Mouse (Mus musculus): ENCODE measurements around the gene B4galt5.

Gene B4galt5

DNA sequence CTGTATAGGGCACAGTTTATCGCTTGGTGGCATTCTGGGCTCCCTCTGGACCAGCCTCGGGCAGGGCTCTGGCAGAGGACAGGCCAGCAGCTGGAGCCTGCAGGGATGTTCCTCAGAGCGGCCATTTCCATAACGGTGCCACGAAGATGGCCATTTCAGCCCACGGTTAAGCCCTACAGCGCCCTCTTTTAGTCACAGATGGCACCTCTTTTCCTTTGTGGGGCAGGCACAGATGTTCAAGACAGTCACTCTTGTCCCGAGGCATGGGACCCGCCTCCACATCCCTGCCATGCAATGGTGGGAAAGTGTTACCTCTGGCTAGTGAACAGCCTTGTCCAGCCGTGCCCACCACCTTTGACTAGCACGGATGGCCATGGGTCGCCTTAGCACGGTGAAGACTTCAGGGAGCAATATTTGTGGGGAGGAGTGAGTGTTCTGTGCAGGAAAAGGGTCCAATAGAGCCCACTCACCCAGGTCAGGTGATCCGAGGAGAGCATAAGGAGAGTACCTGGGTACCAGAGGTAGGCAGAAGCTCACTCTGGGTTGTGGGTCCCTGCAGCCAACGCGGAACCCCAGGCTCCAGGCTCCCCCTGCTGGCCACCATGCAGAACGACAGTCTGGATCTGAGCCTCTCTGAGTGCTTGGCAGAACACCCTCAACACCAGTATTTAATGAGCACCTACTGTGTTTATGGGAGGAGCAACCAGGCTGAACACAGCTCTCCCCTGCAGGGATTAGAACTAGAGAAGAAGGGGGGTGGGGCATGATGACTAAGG, 70.0 kb downstream of the B4galt5 start:
- peak; percentile 68 for DNase-seq (ENCODE audit: low read depth, low spot score)

DNA sequence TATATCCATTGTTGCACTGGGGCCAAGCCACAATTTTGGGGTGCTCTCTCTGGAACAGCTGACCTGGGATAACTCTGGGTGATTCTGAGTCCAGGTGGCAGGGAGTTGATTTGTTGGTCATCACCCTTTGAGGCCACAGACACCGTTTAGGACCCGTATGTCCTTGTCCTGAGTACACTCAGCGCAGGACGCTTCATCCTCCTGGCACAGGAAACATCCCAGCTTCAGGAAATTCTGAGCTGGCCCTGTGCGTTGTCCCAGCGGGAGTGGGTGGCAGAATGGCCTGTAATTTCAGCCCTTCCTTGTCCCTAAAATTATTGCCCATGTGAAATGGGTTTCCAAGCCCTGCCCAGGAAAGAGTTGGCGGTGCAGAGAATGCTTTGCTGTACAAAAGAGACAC, 71.0 kb downstream of the B4galt5 start:
- no peak for DNase-seq (ENCODE audit: low read depth, low spot score)

DNA sequence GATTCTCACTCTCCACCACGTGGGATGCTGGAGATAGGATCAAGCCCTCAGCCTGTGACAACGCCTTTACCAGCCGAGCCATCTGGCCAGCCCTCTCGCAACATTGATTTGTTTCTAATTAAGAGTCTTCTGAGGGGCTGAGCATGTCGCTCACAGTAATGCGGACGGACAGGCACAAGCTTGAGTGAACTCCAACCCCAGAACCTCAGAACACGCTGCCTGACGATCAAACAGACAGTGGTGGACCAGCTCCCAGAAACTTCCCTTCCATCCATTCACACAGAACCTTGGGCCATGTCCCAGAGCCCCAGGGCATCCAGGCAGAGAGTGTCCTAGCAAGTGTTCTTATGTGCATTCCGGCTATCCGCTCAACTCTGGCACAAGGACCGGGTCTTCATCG, 72.0 kb downstream of the B4galt5 start:
- DNase-seq (ENCODE audit: low read depth, low spot score): no peak

DNA sequence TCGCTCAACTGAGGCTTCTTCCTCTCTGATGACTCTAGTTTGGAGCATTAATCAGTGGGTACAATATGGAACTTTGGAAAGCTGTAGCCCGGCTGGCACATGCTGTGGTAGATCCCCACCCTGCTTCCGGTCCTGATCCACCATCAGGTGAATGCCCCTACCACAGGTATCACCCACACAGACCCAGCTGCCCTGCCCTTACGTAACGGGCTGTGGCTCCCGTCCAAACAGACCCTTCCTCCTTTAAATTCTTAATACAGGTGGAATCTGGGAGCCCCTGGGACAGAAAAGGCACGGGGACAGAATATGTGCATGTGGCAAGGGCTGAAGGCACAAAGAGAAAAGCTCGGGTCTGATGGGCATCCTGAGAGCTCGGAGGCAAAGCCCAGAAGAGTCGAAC, 73.1 kb downstream of the B4galt5 start:
- DNase-seq (ENCODE audit: low read depth, low spot score): no peak

DNA sequence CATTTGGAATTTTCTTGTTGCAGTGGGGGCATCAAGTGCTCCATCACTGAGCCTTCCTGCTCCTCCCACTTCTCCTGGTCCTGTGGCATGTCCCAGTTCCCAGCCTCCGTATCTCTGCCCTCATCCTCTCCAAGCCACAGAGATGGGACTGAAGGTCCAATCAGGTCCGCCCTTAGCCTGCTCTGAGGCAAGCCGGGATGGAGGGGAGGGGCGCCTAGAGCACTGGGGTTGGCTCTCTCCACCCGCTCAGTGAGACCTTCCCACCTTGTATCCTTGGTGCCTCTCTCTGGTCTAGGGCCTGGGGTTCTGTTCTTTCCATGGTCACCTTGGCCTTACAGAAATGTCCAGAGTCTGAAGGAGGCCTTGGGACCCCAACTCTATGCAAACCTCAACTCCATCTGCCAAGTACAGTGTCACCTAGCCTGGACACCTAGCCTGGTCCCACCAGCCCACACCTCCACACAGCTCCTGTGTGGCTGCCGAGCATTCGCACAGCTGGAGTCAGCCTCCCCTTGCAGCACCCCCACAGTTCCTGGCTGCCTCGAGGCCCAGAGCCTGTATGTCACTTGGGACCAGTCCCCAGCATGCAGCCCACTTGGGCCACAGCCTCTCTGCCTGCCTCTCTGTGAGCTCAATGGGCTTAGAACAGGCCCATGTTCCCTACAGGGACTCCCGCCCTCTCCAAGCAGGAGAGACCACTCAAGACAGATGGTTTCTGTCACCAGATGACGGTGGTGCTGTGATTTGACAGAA, 74.1 kb downstream of the B4galt5 start:
- DNase-seq (ENCODE audit: low read depth, low spot score): no peak

DNA sequence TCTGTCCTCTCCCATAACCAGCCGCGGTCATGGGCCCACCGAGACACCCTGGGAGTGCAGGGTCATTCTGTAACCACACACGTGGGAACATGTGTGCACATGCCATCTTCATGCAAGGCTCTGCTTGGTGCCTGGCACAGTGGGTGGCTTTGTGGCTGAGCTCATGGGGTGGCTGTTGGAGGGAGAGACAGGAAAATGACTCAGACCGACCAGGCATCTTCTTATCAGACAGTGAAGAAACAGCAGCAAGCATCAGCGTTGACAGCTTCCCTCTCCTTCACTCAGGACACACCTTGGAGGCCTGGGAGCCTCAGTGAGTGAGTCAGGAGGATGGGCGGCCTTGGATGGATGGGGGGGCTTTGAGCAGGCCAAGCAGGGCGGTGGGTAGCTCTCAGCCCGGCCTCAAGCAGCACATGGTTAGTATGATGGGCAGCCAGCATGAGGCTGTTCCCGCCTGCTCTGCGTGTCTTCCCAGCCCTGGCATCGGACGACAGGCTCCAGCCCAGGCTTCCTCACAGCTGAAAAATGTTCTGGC, 75.7 kb downstream of the B4galt5 start:
- no peak for DNase-seq (ENCODE audit: low read depth, low spot score)

DNA sequence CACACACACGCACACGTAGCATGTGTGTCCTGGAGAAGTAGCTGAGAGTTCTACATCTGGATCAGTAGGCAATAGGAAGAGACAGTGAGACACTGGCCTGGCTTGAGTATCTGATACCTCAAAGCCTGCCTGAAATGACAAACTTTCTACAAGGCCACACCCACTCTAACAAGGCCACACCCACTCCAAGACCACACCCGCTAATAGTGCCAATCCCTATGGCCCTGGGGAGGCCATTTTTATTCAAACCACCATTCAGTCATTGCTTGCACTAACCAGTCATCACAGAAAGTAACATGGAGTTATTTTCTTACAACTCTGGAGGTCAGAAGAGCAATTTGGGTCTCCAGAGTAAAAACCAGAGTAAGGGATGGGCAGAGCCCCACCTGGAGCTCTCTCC, 76.3 kb downstream of the B4galt5 start:
- no peak for DNase-seq (ENCODE audit: low read depth, low spot score)

DNA sequence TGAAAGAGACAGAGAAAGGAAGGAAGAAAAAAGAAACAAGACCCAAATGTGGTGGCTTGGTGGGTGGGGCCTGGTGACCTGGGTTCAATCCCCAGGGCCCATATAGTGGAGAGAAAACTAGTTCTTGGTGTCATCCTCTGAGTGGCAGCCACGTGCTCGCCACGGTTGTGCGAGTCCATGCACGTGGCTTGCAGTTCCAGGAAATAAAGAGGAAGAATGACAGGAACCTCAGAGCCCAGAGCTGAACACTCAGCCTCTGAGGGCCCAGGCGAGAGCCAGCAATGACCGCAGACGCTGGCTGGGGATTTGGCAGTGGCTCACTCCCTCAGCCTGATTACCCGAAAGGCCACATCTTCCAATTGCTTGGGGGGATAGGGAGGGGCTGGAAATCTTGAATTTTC, 77.9 kb downstream of the B4galt5 start:
- DNase-seq (ENCODE audit: low read depth, low spot score): no peak

DNA sequence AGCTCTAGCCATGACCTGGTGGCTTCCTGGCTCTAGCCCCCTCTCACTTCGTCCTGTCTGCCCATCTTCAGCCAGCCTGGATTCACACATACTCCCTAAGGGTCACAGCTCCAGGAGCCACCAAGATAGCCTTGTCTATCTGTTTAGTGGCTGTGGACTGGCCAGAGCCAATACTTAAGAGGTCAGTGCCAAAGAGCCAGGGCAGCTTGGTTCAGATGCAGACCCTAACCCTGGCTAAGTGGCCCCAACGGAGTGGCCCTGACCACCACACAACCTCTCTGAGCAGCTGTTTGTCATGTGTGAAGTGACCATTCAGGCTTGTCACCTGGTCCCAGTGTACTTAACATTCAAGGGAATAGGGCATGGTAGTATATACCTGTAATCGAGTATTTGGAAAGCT, 78.5 kb downstream of the B4galt5 start:
- DNase-seq (ENCODE audit: low read depth, low spot score): no peak

DNA sequence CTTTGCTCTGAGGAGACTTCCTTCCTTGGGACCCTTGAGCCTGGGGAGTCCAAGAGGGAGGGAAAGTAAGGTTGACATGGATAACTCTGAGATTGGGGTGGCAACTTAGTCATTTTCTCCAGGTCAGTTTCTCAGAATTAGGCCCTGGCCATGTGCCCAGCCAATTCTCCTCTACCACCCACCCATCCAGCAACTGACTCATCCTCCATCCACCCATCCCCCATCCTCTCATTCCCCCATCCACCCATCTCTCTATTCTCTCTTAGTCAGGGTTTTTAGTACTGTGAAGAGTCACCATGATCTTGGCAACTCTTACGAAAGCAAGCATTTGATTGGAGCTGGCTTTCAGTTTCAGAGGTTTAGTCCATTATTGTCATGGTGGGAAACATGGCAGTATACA, 80.3 kb downstream of the B4galt5 start:
- no peak for DNase-seq (ENCODE audit: low read depth, low spot score)

DNA sequence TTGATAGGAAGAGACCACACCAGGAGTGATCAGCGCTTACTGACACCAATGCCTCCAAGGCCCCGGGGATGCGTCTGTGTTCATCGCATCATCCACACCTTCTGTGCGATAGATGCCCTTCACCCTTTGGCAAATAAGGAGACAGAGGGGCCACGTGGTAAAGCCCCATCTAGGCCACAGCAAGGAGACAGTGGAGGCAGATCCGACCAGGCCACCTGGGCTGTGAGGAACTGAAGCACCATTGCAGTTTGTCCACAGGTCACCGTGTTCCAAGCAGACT, 80.6 kb downstream of the B4galt5 start:
- DNase-seq (ENCODE audit: low read depth, low spot score): no peak

DNA sequence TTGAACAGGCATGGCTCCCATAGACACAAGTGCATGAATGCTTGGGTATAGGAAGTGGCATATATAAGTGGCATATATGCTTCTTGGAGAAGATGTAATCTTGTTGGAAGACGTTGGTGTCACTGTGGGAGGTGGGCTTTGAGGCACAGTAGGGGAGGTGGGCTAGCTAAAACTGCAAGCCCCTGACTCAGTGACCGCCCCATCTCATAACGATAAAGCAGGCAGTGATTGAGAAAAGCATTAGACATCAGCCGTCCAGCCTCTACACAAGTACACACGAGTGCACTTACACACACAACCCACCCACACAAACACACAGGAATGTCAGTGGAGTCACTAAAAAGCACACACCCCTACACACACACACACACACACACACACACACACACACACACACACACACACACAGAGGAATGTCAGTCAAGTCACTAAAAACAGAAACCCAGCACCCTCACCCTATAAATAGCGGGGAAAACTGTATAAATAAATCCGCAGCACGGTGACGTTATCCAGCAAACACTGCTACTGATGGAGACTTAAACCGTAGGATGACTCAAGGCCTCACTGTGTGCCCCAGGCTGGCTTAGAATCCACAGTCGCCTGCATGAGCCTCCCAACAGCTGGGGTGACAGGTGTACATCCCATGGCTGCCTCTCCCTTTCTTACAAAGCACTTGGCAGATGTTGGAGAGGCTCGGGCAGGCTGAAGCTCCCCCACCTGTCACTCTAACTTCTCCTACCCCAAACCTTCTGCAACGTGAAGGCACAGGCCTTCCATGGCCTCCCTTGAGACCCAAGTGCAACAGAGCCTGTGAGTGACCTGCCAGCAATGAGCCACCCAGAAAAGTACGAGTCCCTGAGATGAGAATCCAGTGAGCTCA, 81.2 kb downstream of the B4galt5 start:
- no peak for DNase-seq (ENCODE audit: low read depth, low spot score)

DNA sequence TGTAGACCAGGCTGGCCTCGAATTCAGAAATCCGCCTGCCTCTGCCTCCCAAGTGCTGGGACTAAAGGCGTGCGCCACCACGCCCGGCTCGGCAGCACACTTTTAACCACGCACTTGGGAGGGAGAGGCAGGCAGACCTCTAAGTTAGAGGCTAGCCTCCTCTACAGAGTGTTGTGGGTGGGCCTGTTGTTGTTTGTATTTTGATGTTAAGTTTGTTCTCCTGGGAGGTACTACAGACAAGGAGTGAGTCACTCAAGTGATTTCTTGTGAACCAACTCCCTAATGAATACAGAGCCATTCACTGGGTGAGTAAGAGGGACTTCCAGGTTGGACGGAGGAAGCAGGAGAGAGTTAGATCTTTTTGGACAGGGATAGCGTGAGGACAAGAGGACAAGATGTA, 82.8 kb downstream of the B4galt5 start:
- DNase-seq (ENCODE audit: low read depth, low spot score): no peak

DNA sequence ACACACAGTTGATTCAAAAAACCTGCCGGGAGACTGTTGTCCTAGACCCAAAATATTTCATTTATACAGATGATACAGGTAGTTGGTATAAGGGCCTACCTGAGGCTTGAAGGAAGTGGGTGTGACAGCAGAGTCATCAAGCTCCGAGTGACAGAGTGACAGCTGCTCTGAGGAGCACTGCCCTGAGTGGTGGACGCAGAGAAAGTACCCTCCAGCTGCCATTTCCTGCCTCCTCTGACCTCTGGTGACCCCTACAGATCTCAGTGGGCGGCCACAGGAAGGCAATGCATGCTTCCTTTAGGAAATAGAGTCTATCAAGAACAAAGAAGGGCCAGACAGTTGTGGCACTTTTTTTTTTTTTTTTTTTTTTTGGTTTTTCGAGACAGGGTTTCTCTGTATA, 83.2 kb downstream of the B4galt5 start:
- no peak for DNase-seq (ENCODE audit: low read depth, low spot score)

DNA sequence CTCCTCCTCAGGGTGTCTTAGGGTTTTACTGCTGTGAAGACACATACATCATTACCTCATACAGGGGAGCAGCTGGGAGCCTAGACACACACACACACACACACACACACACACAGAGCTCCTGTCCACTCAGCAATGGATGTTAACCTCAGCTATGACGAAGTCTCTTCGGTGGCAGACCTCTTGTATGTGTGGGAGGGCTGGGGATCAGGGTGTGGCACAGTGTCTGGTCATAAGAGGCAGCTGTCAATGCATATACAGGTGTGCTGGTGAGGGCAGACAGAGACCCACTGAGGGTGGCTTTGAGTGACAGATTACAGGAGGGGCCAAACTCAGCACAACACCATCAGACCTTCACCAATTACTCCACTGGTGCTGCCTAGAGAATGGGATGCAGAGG, 84.0 kb downstream of the B4galt5 start:
- no peak for DNase-seq (ENCODE audit: low read depth, low spot score)

DNA sequence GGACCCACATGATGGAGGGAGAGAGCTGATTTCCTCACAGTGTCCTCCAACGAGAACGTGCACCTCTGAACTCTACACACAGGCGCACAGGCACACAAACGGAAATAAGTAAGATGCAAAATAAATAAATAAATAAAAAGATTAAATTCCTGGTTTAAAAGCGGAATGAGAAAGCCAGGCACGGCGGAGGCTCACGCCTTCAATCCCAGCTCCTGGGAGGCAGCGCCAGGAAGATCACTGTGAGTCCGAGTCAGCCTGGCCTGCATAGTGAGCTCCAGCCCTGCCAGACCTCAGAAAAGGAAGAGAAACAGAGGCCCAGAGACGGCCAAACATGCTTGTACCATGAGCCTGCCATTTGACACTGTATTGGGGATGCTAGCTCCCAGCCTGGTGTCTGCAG, 85.1 kb downstream of the B4galt5 start:
- DNase-seq (ENCODE audit: low read depth, low spot score): no peak

DNA sequence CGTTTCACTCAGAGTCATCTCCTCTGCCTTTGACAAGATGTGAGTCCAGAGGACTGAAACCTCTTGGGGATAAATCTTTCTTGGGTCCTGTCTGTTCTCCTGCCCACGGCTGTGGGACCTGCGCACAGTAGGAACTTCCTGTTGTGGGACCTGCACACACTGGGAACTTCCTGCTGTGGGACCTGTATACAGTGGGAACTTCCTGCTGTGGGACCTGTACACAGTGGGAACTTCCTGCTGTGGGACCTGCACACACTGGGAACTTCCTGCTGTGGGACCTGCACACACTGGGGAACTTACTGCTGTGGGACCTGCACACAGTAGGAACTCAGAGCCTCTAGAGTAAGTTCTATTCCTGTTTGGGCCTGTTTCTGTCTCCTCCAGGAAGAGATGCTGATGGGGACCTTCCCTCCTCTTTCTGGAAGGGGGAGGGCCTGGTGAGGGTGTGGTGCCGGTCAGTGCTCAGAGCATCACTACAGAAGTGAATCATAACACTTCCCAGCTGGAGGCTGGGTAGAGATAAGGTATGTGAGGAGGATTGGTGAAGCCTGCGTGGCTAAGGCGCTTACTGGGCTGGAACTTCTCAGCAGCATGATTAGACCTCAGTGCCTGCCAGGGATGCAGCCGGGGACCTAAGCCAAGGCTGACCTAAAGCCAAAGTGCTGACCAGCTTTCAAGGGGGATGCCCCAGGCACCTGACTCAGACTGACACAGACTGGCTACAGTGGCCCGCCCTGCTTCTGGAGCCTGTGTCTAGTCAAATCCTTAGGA, 85.8 kb downstream of the B4galt5 start:
- no peak for DNase-seq (ENCODE audit: low read depth, low spot score)

DNA sequence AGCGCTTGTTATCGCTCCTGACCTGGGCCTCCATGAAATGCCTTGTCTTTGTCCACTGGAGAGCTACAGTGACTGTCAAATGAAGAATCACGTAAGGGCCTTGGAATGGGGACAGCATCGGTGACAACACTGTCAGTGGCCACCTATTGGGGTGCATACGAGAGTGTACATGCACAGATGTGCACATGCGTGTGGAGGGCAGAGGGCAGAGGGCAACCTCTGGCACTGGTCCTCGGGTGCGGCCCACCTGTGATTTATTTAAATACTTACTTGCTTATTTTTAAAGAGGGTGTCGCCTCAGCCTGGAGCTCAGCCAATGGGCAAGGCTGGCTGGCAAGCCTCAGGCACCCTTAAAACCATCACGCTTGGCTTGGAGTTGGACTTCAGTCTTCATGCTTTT, 86.5 kb downstream of the B4galt5 start:
- no peak for DNase-seq (ENCODE audit: low read depth, low spot score)

DNA sequence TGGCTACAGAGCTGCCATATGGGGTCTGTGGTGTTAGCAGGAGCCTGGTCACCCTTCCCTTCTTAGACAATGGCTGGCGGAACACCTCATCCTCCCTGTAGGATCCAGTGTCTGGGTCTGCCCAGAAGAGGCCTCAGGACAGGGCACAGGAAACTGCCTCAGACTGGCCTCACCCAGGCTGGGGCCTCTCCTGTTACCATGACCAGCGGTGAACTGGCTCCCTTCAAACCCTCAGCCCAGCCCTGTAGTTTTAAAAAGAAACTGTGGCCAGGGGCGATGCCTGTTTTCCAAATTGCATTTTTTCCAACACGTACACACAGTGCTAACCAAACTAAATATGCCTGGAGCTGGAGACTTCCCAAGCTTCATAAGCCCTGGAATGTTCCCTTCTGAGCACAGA, 87.9 kb downstream of the B4galt5 start:
- no peak for DNase-seq (ENCODE audit: low read depth, low spot score)

DNA sequence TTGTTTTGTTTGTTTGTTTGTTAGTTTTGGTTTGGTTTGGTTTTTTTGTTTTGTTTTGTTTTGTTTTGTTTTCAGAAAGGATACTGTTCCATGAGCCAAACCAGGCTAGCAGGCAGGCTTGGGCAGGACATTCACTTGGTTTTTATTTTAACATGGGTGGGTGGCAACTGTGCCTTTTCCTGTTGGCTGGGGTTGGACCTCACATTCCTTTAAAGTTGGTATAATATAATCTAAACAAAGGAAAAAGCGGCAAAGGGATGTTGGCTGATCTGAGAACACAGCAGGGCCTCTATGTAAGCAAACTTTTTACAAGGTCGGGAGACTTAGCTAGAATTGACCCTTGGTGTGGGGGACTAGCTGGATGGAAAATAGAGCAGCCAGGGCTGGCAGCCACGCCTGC, 91.2 kb downstream of the B4galt5 start:
- DNase-seq (ENCODE audit: low read depth, low spot score): no peak

DNA sequence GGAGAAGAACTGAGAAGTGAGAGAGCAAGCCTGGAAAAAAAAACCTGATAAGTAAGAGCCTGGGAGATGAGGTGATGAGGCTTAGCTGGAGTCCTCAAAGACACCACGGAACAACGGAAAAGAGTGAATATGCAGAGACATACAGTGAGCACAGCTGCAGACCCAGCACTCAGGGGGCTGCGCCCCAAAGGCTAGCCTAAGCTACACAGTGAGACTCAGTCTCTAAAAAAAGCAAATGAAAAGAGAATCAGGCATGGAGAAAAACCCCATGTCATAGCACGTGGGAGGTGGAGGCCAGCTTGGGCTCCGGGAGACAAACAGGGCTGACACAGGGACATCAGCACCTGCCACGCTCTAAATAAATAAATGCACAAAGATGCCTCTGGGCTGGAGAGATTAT, 94.2 kb downstream of the B4galt5 start:
- no peak for DNase-seq (ENCODE audit: low read depth, low spot score)

DNA sequence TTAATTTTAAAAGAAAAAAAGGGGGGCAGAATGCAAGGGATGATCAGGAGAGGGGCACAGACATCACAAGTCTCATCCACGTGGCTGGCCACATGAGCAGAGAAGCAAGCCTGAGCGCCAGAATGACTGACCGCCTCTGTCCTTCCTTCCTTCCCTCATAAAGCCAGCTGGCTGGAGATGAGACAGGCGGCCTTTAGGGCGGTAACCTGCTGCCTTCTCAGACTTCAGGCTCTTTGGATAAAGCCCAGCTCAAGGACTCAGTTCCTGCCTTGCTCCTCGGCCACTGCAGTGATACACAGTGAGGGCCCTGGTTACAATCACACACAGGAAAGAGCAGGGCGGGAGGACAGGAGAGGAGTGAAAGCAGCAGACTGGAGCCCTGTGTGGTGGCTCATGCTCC, 94.8 kb downstream of the B4galt5 start:
- no peak for DNase-seq (ENCODE audit: low read depth, low spot score)

Measured in A20 (cell line).